Mouse (Mus musculus): ENCODE data around the gene Vmn1r7. TPM values are rescaled to one million over a fixed set of nuclear protein-coding genes. Genes with fewer than 3 reads are reported as not detected.
"Not testable (repeated sequence)": the region's sequence is repeated elsewhere in the genome, so short reads cannot be mapped to it uniquely, and the experiment has no call there.

The Vmn1r7 gene
- not detected in 2 replicates for polyA plus RNA-seq (2015; fragmentation: Nextera tagmentation; extraction: Ambion mirVana)

DNA sequence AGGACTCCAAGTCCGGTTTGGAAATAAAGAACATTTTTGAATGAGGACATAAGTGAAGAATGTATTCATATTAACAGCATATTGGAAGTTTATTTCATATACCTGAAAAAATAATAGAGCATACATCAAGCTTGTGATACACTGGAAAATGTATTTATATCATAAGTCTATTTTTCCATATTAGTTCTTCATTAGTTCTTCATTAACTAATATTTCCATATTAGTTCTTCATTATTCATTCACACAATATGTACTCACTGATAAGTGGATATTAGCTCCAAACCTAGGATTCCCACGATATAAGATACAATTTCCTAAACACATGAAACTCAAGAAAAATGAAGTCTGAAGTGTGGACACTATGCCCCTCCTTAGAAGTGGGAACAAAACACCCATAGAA lies at the start of gene Vmn1r7:
Vmn1r7 (minus strand) TSS at position 101 of the 400 bp plus-strand sequence.
- not testable (repeated sequence) for H3K9ac ChIP-seq; H3K4me1 ChIP-seq; H3K4me3 ChIP-seq; H3K27ac ChIP-seq; H3K27me3 ChIP-seq; H3K36me3 ChIP-seq (ENCODE audit: poor library complexity, severe bottlenecking); H3K9me3 ChIP-seq (replicated peaks); ATAC-seq; H3K4me2 ChIP-seq
- 87% methylated on average over 2 of the region's 2 CpGs for WGBS

DNA sequence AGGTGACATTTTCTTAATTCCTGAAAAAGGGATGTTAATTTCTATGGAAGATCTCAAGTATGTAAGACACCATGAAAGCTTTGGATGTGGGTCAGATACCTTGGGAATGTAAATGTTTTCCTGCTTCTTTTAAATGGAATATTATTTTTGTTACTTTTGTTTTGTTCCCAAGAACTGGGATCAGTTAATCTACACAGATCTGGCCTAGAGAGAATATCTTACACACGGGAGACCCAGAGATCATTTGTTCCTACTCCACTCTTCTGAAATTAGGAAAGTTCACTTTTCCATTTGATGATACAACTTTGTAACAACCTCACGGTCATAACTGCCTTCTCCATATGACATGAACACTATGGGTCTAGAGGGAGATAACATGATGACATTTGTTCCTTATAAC lies 41.4 kb upstream of the Vmn1r7 start, which contains the start of gene Vmn1r9:
Vmn1r9 (plus strand) TSS at position 301 of the 400 bp plus-strand sequence.
- H3K4me1 ChIP-seq = no peaks in the 10 kb centered on the region
- no peaks in the 10 kb centered on the region for H3K9me3 ChIP-seq (replicated peaks)
- no peaks in the 10 kb centered on the region for H3K36me3 ChIP-seq (ENCODE audit: poor library complexity, severe bottlenecking)
- no peak for ATAC-seq
- WGBS = 90% methylated on average over 2 of the region's 2 CpGs
- no peak within 1 kb of the TSS for H3K4me2 ChIP-seq
- H3K9ac ChIP-seq = no peak within 1 kb of the TSS
- no peaks in the 10 kb centered on the region for H3K27me3 ChIP-seq
- no peak within 1 kb of the TSS for H3K27ac ChIP-seq
- H3K4me3 ChIP-seq = no peak within 1 kb of the TSS

- Histone ChIP-seq H3K9me3 (replicated peaks) (no peaks in the 10 kb centered on the region), H3K4me3 (no peak overlapping the region), H3K9ac (no peak overlapping the region), H3K4me2 (no peak overlapping the region), H3K27me3 (no peaks in the 10 kb centered on the region), H3K36me3 (ENCODE audit: poor library complexity, severe bottlenecking) (no peaks in the 10 kb centered on the region), H3K4me1 (no peaks in the 10 kb centered on the region), H3K27ac (no peak overlapping the region)
- ATAC-seq = no peak
Observed at GRCm38 (mm10) chr6:57063730-57064129, 38.6 kb upstream of the Vmn1r7 start.

DNA sequence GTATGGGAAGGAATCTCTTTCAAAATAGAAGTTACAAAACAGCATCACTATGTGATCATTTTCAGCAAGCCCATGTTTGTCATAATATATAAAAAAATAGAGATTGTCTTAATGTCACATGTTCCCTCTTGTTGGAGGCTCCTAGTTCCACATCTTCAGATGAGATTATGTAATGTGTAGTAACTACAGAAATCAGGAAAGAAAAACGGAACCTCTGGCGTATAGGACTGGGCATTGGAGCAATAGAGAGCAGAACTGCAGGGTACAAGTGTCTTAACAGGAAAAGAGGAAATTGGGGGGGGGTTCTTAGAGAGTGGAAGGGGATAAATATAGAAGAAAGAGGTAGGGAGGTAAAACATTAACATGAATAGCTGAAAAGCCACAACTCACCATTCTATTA lies 9.6 kb upstream of the Vmn1r7 start:
- H3K9me3 ChIP-seq (replicated peaks) = no peaks in the 10 kb centered on the region
- no peak overlapping the region for H3K27ac ChIP-seq
- no peaks in the 10 kb centered on the region for H3K36me3 ChIP-seq (ENCODE audit: poor library complexity, severe bottlenecking)
- H3K4me2 ChIP-seq = no peak overlapping the region
- no peak overlapping the region for H3K4me3 ChIP-seq
- no peaks in the 10 kb centered on the region for H3K27me3 ChIP-seq
- H3K9ac ChIP-seq = no peak overlapping the region
- no peak for ATAC-seq
- WGBS = 84% methylated on average over 2 of the region's 2 CpGs
- H3K4me1 ChIP-seq = no peaks in the 10 kb centered on the region

GRCm38 (mm10) chr6:57031984-57032383 lies 6.9 kb upstream of the Vmn1r7 start, which contains the start of gene Vmn1r8:
Vmn1r8 (plus strand) TSS chr6:57032284.
- no peak within 1 kb of the TSS for H3K4me3 ChIP-seq
- ATAC-seq = no peak

DNA sequence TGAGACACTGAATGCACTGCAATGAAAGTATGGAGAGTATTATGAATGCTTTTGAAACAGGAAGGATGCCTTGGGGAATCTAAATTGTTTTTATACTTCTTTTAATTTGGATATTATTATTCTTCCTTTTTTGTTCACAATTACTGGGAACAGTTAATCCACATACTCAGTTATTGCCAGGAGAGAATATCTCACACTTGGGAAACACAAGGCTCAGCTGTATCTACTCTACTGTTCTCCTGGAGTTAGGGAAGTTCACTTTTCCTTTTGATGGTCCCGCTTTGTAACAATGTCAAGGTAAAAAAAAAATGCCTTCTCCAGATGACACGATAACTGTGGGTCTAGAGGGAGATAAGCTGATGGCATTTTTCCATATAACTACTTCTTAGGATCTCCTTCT lies 28.2 kb downstream of the Vmn1r7 start, which contains the start of gene Vmn1r6:
Vmn1r6 (plus strand) TSS at position 301 of the 400 bp plus-strand sequence.
- Histone ChIP-seq H3K4me1 (no peaks in the 10 kb centered on the region), H3K27ac (no peak within 1 kb of the TSS), H3K9ac (no peak within 1 kb of the TSS), H3K36me3 (ENCODE audit: poor library complexity, severe bottlenecking) (no peaks in the 10 kb centered on the region), H3K4me2 (no peak within 1 kb of the TSS), H3K27me3 (no peaks in the 10 kb centered on the region), H3K4me3 (no peak within 1 kb of the TSS), H3K9me3 (replicated peaks) (no peaks in the 10 kb centered on the region)
- WGBS = 90% methylated on average over 2 of the region's 2 CpGs
- no peak for ATAC-seq

More at GRCm38 (mm10) chr6:57031984-57032383, 6.9 kb upstream of the Vmn1r7 start, which contains the start of gene Vmn1r8:
- no peak within 1 kb of the TSS for H3K4me2 ChIP-seq
- H3K9ac ChIP-seq = no peak within 1 kb of the TSS
- H3K9me3 ChIP-seq (replicated peaks) = no peaks in the 10 kb centered on the region
- H3K27me3 ChIP-seq = no peaks in the 10 kb centered on the region
- H3K36me3 ChIP-seq (ENCODE audit: poor library complexity, severe bottlenecking) = no peaks in the 10 kb centered on the region
- H3K4me1 ChIP-seq = no peaks in the 10 kb centered on the region
- H3K27ac ChIP-seq = no peak within 1 kb of the TSS

Other genes with a start within 250 kb of the Vmn1r7 start
- 36.0 and 36.8 TPM in 2 replicates for gene Kbtbd2, start 227.5 kb downstream of the Vmn1r7 start, polyA plus RNA-seq (2015; fragmentation: Nextera tagmentation; extraction: Ambion mirVana)
- gene Fkbp9, start 193.3 kb downstream of the Vmn1r7 start, polyA plus RNA-seq (2015; fragmentation: Nextera tagmentation; extraction: Ambion mirVana) = 24.4 and 27.7 TPM in 2 replicates
- 110 TPM in 2 replicates for gene Nt5c3, start 101.4 kb downstream of the Vmn1r7 start, polyA plus RNA-seq (2015; fragmentation: Nextera tagmentation; extraction: Ambion mirVana)
- gene Vmn1r4, start 101.3 kb downstream of the Vmn1r7 start, polyA plus RNA-seq (2015; fragmentation: Nextera tagmentation; extraction: Ambion mirVana) = 0.59 and 0.65 TPM in 2 replicates
- not detected in 2 replicates for gene Vmn1r5, start 55.1 kb downstream of the Vmn1r7 start, polyA plus RNA-seq (2015; fragmentation: Nextera tagmentation; extraction: Ambion mirVana)
- gene Vmn1r6, start 28.1 kb downstream of the Vmn1r7 start, polyA plus RNA-seq (2015; fragmentation: Nextera tagmentation; extraction: Ambion mirVana) = not detected in 2 replicates
- gene Vmn1r8, start 7.0 kb upstream of the Vmn1r7 start, polyA plus RNA-seq (2015; fragmentation: Nextera tagmentation; extraction: Ambion mirVana) = not detected in 2 replicates
- not detected in 2 replicates for gene Vmn1r9, start 41.5 kb upstream of the Vmn1r7 start, polyA plus RNA-seq (2015; fragmentation: Nextera tagmentation; extraction: Ambion mirVana)
- gene Vmn1r10, start 84.1 kb upstream of the Vmn1r7 start, polyA plus RNA-seq (2015; fragmentation: Nextera tagmentation; extraction: Ambion mirVana) = not detected in 2 replicates
- gene Vmn1r11, start 108.1 kb upstream of the Vmn1r7 start, polyA plus RNA-seq (2015; fragmentation: Nextera tagmentation; extraction: Ambion mirVana) = not detected in 2 replicates
- not detected in 2 replicates for gene Vmn1r12, start 131.6 kb upstream of the Vmn1r7 start, polyA plus RNA-seq (2015; fragmentation: Nextera tagmentation; extraction: Ambion mirVana)
- gene Vmn1r13, start 178.0 kb upstream of the Vmn1r7 start, polyA plus RNA-seq (2015; fragmentation: Nextera tagmentation; extraction: Ambion mirVana) = not detected in 2 replicates
- gene Vmn1r14, start 206.4 kb upstream of the Vmn1r7 start, polyA plus RNA-seq (2015; fragmentation: Nextera tagmentation; extraction: Ambion mirVana) = not detected in 2 replicates
- gene Vmn1r15, start 232.6 kb upstream of the Vmn1r7 start, polyA plus RNA-seq (2015; fragmentation: Nextera tagmentation; extraction: Ambion mirVana) = not detected in 2 replicates